Mouse (Mus musculus): ENCODE measurements around the gene Gabrd. TPM values are rescaled to one million over a fixed set of nuclear protein-coding genes. Genes with fewer than 3 reads are reported as not detected.
"Not testable (repeated sequence)": the region's sequence is repeated elsewhere in the genome, so short reads cannot be mapped to it uniquely, and the experiment has no call there.

Gabrd gene
- total RNA-seq (2017), result not detected in 2 replicates

- no peak for ATAC-seq (ENCODE audit: extremely low read depth, insufficient number of reproducible peaks, low FRiP score, poor library complexity, severe bottlenecking)
Observed at GRCm38 (mm10) chr4:155397511-155398221, at the start of gene Gabrd. TSS of gene Gabrd (minus strand) at chr4:155398112.

- no peak for ATAC-seq (ENCODE audit: extremely low read depth, insufficient number of reproducible peaks, low FRiP score, poor library complexity, severe bottlenecking)
Observed at GRCm38 (mm10) chr4:155442808-155443207, 44.9 kb upstream of the Gabrd start.

GRCm38 (mm10) chr4:155433993-155434392 is 36.1 kb upstream of the Gabrd start:
- no peak for ATAC-seq (ENCODE audit: extremely low read depth, insufficient number of reproducible peaks, low FRiP score, poor library complexity, severe bottlenecking)

- no peak for ATAC-seq (ENCODE audit: extremely low read depth, insufficient number of reproducible peaks, low FRiP score, poor library complexity, severe bottlenecking)
Observed at GRCm38 (mm10) chr4:155432358-155432757, 34.4 kb upstream of the Gabrd start.

- no peak for ATAC-seq (ENCODE audit: extremely low read depth, insufficient number of reproducible peaks, low FRiP score, poor library complexity, severe bottlenecking)
Observed at GRCm38 (mm10) chr4:155429202-155429601, 31.3 kb upstream of the Gabrd start.

GRCm38 (mm10) chr4:155428442-155428841 is 30.5 kb upstream of the Gabrd start:
- ATAC-seq (ENCODE audit: extremely low read depth, insufficient number of reproducible peaks, low FRiP score, poor library complexity, severe bottlenecking), result no peak

- ATAC-seq (ENCODE audit: extremely low read depth, insufficient number of reproducible peaks, low FRiP score, poor library complexity, severe bottlenecking), result no peak
Observed at GRCm38 (mm10) chr4:155426272-155426671, 28.4 kb upstream of the Gabrd start.

- no peak for ATAC-seq (ENCODE audit: extremely low read depth, insufficient number of reproducible peaks, low FRiP score, poor library complexity, severe bottlenecking)
Observed at GRCm38 (mm10) chr4:155423988-155424387, 26.1 kb upstream of the Gabrd start.

- not testable (repeated sequence) for ATAC-seq (ENCODE audit: extremely low read depth, insufficient number of reproducible peaks, low FRiP score, poor library complexity, severe bottlenecking)
Observed at GRCm38 (mm10) chr4:155421412-155422370, 23.8 kb upstream of the Gabrd start.

- no peak for ATAC-seq (ENCODE audit: extremely low read depth, insufficient number of reproducible peaks, low FRiP score, poor library complexity, severe bottlenecking)
Observed at GRCm38 (mm10) chr4:155420137-155420536, 22.2 kb upstream of the Gabrd start.

GRCm38 (mm10) chr4:155414656-155415235 is 16.8 kb upstream of the Gabrd start:
- ATAC-seq (ENCODE audit: extremely low read depth, insufficient number of reproducible peaks, low FRiP score, poor library complexity, severe bottlenecking), result no peak

- no peak for ATAC-seq (ENCODE audit: extremely low read depth, insufficient number of reproducible peaks, low FRiP score, poor library complexity, severe bottlenecking)
Observed at GRCm38 (mm10) chr4:155413641-155414335, 15.9 kb upstream of the Gabrd start.

GRCm38 (mm10) chr4:155412124-155412523 is 14.2 kb upstream of the Gabrd start:
- ATAC-seq (ENCODE audit: extremely low read depth, insufficient number of reproducible peaks, low FRiP score, poor library complexity, severe bottlenecking), result no peak

GRCm38 (mm10) chr4:155409058-155409776 is 11.3 kb upstream of the Gabrd start, which contains the start of gene Cfap74:
TSS of gene Cfap74 (plus strand) at chr4:155409190.
- no peak for ATAC-seq (ENCODE audit: extremely low read depth, insufficient number of reproducible peaks, low FRiP score, poor library complexity, severe bottlenecking)

GRCm38 (mm10) chr4:155408695-155409057 is 10.8 kb upstream of the Gabrd start:
- no peak for ATAC-seq (ENCODE audit: extremely low read depth, insufficient number of reproducible peaks, low FRiP score, poor library complexity, severe bottlenecking)

- ATAC-seq (ENCODE audit: extremely low read depth, insufficient number of reproducible peaks, low FRiP score, poor library complexity, severe bottlenecking), result no peak
Observed at GRCm38 (mm10) chr4:155402489-155402888, 4.6 kb upstream of the Gabrd start.

- ATAC-seq (ENCODE audit: extremely low read depth, insufficient number of reproducible peaks, low FRiP score, poor library complexity, severe bottlenecking), result no peak
Observed at GRCm38 (mm10) chr4:155401121-155401520, 3.2 kb upstream of the Gabrd start.

GRCm38 (mm10) chr4:155398222-155398540 is 269 bp upstream of the Gabrd start:
- ATAC-seq (ENCODE audit: extremely low read depth, insufficient number of reproducible peaks, low FRiP score, poor library complexity, severe bottlenecking), result no peak

- no peak for ATAC-seq (ENCODE audit: extremely low read depth, insufficient number of reproducible peaks, low FRiP score, poor library complexity, severe bottlenecking)
Observed at GRCm38 (mm10) chr4:155396751-155397150, 1.2 kb downstream of the Gabrd start.
